In genomic region chr13:54262741-54263510, GRCm38 (mm10) we compare ENCODE assay signal across 27 mouse cellular contexts.
DNase-seq lines count a peak whose midpoint lies in the region; ATAC-seq lines count a peak whose summit lies in the region.
"Had no signal": no experiment of that assay in that cellular context is flagged by ENCODE, and none has a peak within 500 bp of the region (broad histone marks: within the 10 kb centered on the region; RNA-seq: fewer than 3 reads in every experiment).

No protein-coding gene starts in this region.

- H3K4me2 ChIP-seq in midbrain, embryonic 11.5 days = no peak overlapping the region
- H3K4me2 ChIP-seq in midbrain, embryonic 14.5 days (ENCODE audit: low read length) = no peak overlapping the region
- H3K4me2 ChIP-seq: forebrain, embryonic 13.5 days; hindbrain, embryonic 12.5 days; kidney, embryonic 15.5 days; limb, embryonic 15.5 days; liver, embryonic 13.5 days; midbrain, embryonic 13.5 days; neural tube, embryonic 12.5 days; stomach, embryonic 15.5 days had no signal

- no peak overlapping the region for H3K4me3 ChIP-seq in midbrain, embryonic 11.5 days (ENCODE audit: low read depth, low read length)
- H3K4me3 ChIP-seq in midbrain, embryonic 14.5 days (replicated peaks; ENCODE audit: low read depth, low read length) = no peak overlapping the region
- no peak overlapping the region for H3K4me3 ChIP-seq in embryonic facial prominence, embryonic 10.5 days
- H3K4me3 ChIP-seq: forebrain, embryonic 13.5 days; gastrocnemius, adult 2 months; hindbrain, embryonic 12.5 days; kidney, embryonic 15.5 days; limb, embryonic 10.5 days; limb, embryonic 15.5 days; liver, embryonic 13.5 days; megakaryocyte, embryonic 14.5 days; midbrain, embryonic 13.5 days; neural tube, embryonic 12.5 days; stomach, embryonic 15.5 days had no signal

- H3K4me1 ChIP-seq in midbrain, embryonic 11.5 days (ENCODE audit: control insufficient read depth, insufficient read depth, low read length) = no peaks in the 10 kb centered on the region; the same call in 1 of the 2 replicates
- peaks cover 24% of the 10 kb centered on the region for H3K4me1 ChIP-seq in midbrain, embryonic 14.5 days (ENCODE audit: control insufficient read depth, insufficient read depth, low read length)
- peaks cover 21% of the 10 kb centered on the region for H3K4me1 ChIP-seq in embryonic facial prominence, embryonic 10.5 days
- H3K4me1 ChIP-seq: liver, embryonic 13.5 days; stomach, embryonic 15.5 days had no signal

- WGBS in midbrain, embryonic 11.5 days = 96% methylated on average over 15 of the region's 15 CpGs
- WGBS in midbrain, embryonic 14.5 days = 93% methylated on average over 15 of the region's 15 CpGs
- 92% methylated on average over 15 of the region's 15 CpGs for WGBS in embryonic facial prominence, embryonic 10.5 days

- H3K36me3 ChIP-seq in midbrain, embryonic 11.5 days (ENCODE audit: control insufficient read depth, insufficient read depth, low read length) = no peaks in the 10 kb centered on the region
- H3K36me3 ChIP-seq in midbrain, embryonic 14.5 days (ENCODE audit: control insufficient read depth, insufficient read depth, low read length) = no peaks in the 10 kb centered on the region
- H3K36me3 ChIP-seq in embryonic facial prominence, embryonic 10.5 days (replicated peaks) = no peaks in the 10 kb centered on the region
- H3K36me3 ChIP-seq: hindbrain, embryonic 12.5 days; kidney, embryonic 15.5 days; limb, embryonic 10.5 days; limb, embryonic 15.5 days; liver, embryonic 13.5 days; midbrain, embryonic 13.5 days; neural tube, embryonic 12.5 days; stomach, embryonic 15.5 days had no signal

- H3K27me3 ChIP-seq in midbrain, embryonic 11.5 days (ENCODE audit: control insufficient read depth, insufficient read depth, low read length) = no peaks in the 10 kb centered on the region
- H3K27me3 ChIP-seq in midbrain, embryonic 14.5 days (ENCODE audit: control insufficient read depth, insufficient read depth, low read length) = no peaks in the 10 kb centered on the region
- 0 out of 2 replicates have a peak, but pooled peaks cover 12% of the 10 kb centered on the region for H3K27me3 ChIP-seq in embryonic facial prominence, embryonic 10.5 days (replicated peaks; ENCODE audit: low read depth, poor library complexity, severe bottlenecking)
- H3K27me3 ChIP-seq: forebrain, embryonic 13.5 days; liver, embryonic 13.5 days; midbrain, embryonic 13.5 days; neural tube, embryonic 12.5 days; stomach, embryonic 15.5 days had no signal

- no peak overlapping the region for H3K27ac ChIP-seq in midbrain, embryonic 11.5 days (ENCODE audit: low read depth, low read length)
- H3K27ac ChIP-seq in midbrain, embryonic 14.5 days (replicated peaks; ENCODE audit: low read depth, low read length) = no peak overlapping the region
- no peak overlapping the region for H3K27ac ChIP-seq in embryonic facial prominence, embryonic 10.5 days (replicated peaks)
- H3K27ac ChIP-seq: forebrain, embryonic 13.5 days; gastrocnemius, adult 2 months; hindbrain, embryonic 12.5 days; kidney, embryonic 15.5 days; limb, embryonic 10.5 days; limb, embryonic 15.5 days; liver, embryonic 13.5 days; midbrain, embryonic 13.5 days; neural tube, embryonic 12.5 days; stomach, embryonic 15.5 days had no signal

- no peak for ATAC-seq in midbrain, embryonic 11.5 days (ENCODE audit: low FRiP score)
- no peak for ATAC-seq in midbrain, embryonic 14.5 days (ENCODE audit: low FRiP score, low TSS enrichment)
- ATAC-seq: forebrain, embryonic 13.5 days; inflammation-experienced regulatory T-cells, adult 6 months; lung, postnatal 0 days; midbrain, embryonic 13.5 days had no signal

- H3K9ac ChIP-seq in midbrain, embryonic 11.5 days (ENCODE audit: low read length) = no peak overlapping the region
- H3K9ac ChIP-seq in midbrain, embryonic 14.5 days (replicated peaks; ENCODE audit: low read length) = no peak overlapping the region
- H3K9ac ChIP-seq: forebrain, embryonic 13.5 days; hindbrain, embryonic 12.5 days; kidney, embryonic 15.5 days; limb, embryonic 15.5 days; liver, embryonic 13.5 days; midbrain, embryonic 13.5 days; neural tube, embryonic 12.5 days; stomach, embryonic 15.5 days had no signal

- H3K9me3 ChIP-seq in midbrain, embryonic 11.5 days (ENCODE audit: control insufficient read depth, low read length) = no peaks in the 10 kb centered on the region
- no peaks in the 10 kb centered on the region for H3K9me3 ChIP-seq in midbrain, embryonic 14.5 days (ENCODE audit: control insufficient read depth, low read length)
- no peaks in the 10 kb centered on the region for H3K9me3 ChIP-seq in embryonic facial prominence, embryonic 10.5 days
- H3K9me3 ChIP-seq: forebrain, embryonic 13.5 days; hindbrain, embryonic 12.5 days; kidney, embryonic 15.5 days; limb, embryonic 10.5 days; limb, embryonic 15.5 days; liver, embryonic 13.5 days; midbrain, embryonic 13.5 days; neural tube, embryonic 12.5 days; stomach, embryonic 15.5 days had no signal

- peak; percentile 56 to 65 for DNase-seq in cerebellum, postnatal 10 days
- DNase-seq in cerebellum, adult 9-10 months = no peak
- peak; percentile 29 for DNase-seq in kidney, postnatal 10 days
- DNase-seq in kidney, adult 8-10 months = no peak
- peak; percentile 12 for DNase-seq in midbrain, embryonic 11.5 days (ENCODE audit: low spot score, missing footprints)
- no peak for DNase-seq in midbrain, embryonic 14.5 days
- DNase-seq in NIH3T3 (ENCODE audit: low read depth) = peak; percentile 29
- no peak for DNase-seq in embryonic facial prominence, embryonic 10.5 days (ENCODE audit: low spot score)
- DNase-seq: cerebellum, adult 11-12 months; gastrocnemius, adult 2 months; heart, postnatal 14 days; kidney, adult 11 months; kidney, postnatal 36 days; liver, embryonic 13.5 days; lung, adult 18-20 months; lung, postnatal 4 days had no signal

Comparison
In these comparisons a context has a peak if more than half of its experiments do, and no peak if none do; other contexts are left out.
1. DNase-seq: peak in cerebellum, postnatal 10 days (2 of 2), kidney, postnatal 10 days (single experiment), midbrain, embryonic 11.5 days (single experiment) and NIH3T3 (single experiment); none in cerebellum, adult 9-10 months (single experiment), kidney, adult 8-10 months (0 of 2), midbrain, embryonic 14.5 days (single experiment) and embryonic facial prominence, embryonic 10.5 days (single experiment).